Mouse (Mus musculus) ES-E14 (cell line): Measurements from ENCODE around the gene Hist1h4c. TPM values are rescaled to one million over a fixed set of nuclear protein-coding genes. Genes with fewer than 3 reads are reported as not detected.
"Not testable (repeated sequence)": the region's sequence is repeated elsewhere in the genome, so short reads cannot be mapped to it uniquely, and the experiment has no call there.

Source experiments
- DNase-seq: peaks from one replicate; pipeline ENCODE4 v3.0.0-alpha.2; 2013; ENCODE audit warnings: low read depth, low spot score
- H3K27ac ChIP-seq: 2 replicates; pipeline ENCODE4 v1.5.1; 2012; ENCODE audit warnings: low read depth, mild to moderate bottlenecking, low read length, moderate library complexity, mixed read lengths; ENCODE audit not compliant: poor library complexity, insufficient read depth, severe bottlenecking
- H3K36me3 ChIP-seq: 2 replicates; pipeline ENCODE4 v1.6.1; 2012; ENCODE audit warnings: mild to moderate bottlenecking, low read length, moderate library complexity, mixed read lengths; ENCODE audit not compliant: control insufficient read depth, poor library complexity, insufficient read depth, severe bottlenecking
- H3K4me1 ChIP-seq, 2 experiments: fragments of 150-350 bp in 1 of 2; sonication (generic) in 1 of 2; 2 replicates each; pipeline ENCODE4 v1.6.1; 2012; ENCODE audit warnings: low read length in 2 of 2, mild to moderate bottlenecking in 1 of 2, mixed read lengths in 1 of 2; ENCODE audit not compliant: control insufficient read depth in 2 of 2, insufficient read depth in 2 of 2, poor library complexity in 1 of 2
- H3K4me3 ChIP-seq, 2 experiments: fragments of 150-350 bp in 1 of 2; sonication (generic) in 1 of 2; 2 replicates each; pipeline ENCODE4 v1.5.1; 2012; ENCODE audit warnings: low read length in 2 of 2, low read depth in 1 of 2, mild to moderate bottlenecking in 1 of 2, mixed read lengths in 1 of 2; ENCODE audit not compliant: insufficient read depth in 1 of 2, poor library complexity in 1 of 2, severe bottlenecking in 1 of 2
- H3K9ac ChIP-seq: 2 replicates; pipeline ENCODE4 v1.6.1; 2012; ENCODE audit warnings: low read depth, mild to moderate bottlenecking, low read length, mixed read lengths; ENCODE audit not compliant: poor library complexity, insufficient read depth, severe bottlenecking
- H3K9me3 ChIP-seq: fragments of 150-350 bp; sonication (generic); 2 replicates; pipeline ENCODE4 v1.6.1; 2012; ENCODE audit warnings: low read depth, mild to moderate bottlenecking, low read length; ENCODE audit not compliant: control insufficient read depth, insufficient read depth
- CHD2 ChIP-seq: IDR thresholded peaks from 2 replicates; pipeline ENCODE4 v1.6.1; 2014; ENCODE audit warnings: mild to moderate bottlenecking, low read depth, low read length, inconsistent platforms
- HCFC1 ChIP-seq: IDR thresholded peaks from 2 replicates; pipeline ENCODE4 v1.6.1; 2012; ENCODE audit warnings: low read length, inconsistent platforms, borderline replicate concordance; ENCODE audit not compliant: insufficient read depth
- MAFK ChIP-seq: IDR thresholded peaks from 2 replicates; pipeline ENCODE4 v1.6.1; 2014; ENCODE audit warnings: mild to moderate bottlenecking, low read depth, low read length, inconsistent platforms; ENCODE audit not compliant: insufficient read depth
- ZC3H11A ChIP-seq: IDR thresholded peaks from 2 replicates; pipeline ENCODE4 v1.6.1; 2012; ENCODE audit warnings: low read depth, mild to moderate bottlenecking, inconsistent platforms, low read length, borderline replicate concordance
- ZNF384 ChIP-seq: IDR thresholded peaks from 2 replicates; pipeline ENCODE4 v1.6.1; 2012; ENCODE audit warnings: low read depth, low read length, inconsistent platforms
- in situ Hi-C, 2 experiments: fragments of 600-800 bp; cut with MboI; formaldehyde crosslinking; loops; one replicate each; pipeline ENCODE4 v1.15.1; 2025; ENCODE audit warnings: low sequenced_read_pairs in 2 of 2, inconsistent platforms in 1 of 2; ENCODE audit not compliant: unreplicated experiment in 2 of 2
- total RNA-seq: library from RNA; depleted of rRNA; stranded (reverse); fragments of 300-350 nt; gene quantifications from 2 replicates; pipeline ENCODE4 v1.2.3, GENCODE M21; 2012

The Hist1h4c gene
- total RNA-seq, 1 experiment, result 496 TPM

- Histone ChIP-seq H3K36me3 (no peaks in the 10 kb centered on the region), H3K9ac (no peak overlapping the region), H3K27ac (no peak overlapping the region), H3K9me3 (no peaks in the 10 kb centered on the region), H3K4me3 (no peak overlapping the region), H3K4me1 (no peaks in the 10 kb centered on the region)
- no peak for DNase-seq
- TF ChIP-seq ZC3H11A (no peak), CHD2 (no peak), MAFK (no peak), HCFC1 (no peak), ZNF384 (no peak)
- in situ Hi-C loops, result no loop called here
These were observed 27.0 kb upstream of the Hist1h4c start for GRCm38 (mm10) chr13:23725213-23725612.

GRCm38 (mm10) chr13:23724239-23724638 lies 26.0 kb upstream of the Hist1h4c start:
- Histone ChIP-seq H3K4me1 (no peaks in the 10 kb centered on the region), H3K9me3 (no peaks in the 10 kb centered on the region), H3K9ac (no peak overlapping the region), H3K36me3 (no peaks in the 10 kb centered on the region), H3K27ac (no peak overlapping the region), H3K4me3 (no peak overlapping the region)
- TF ChIP-seq ZC3H11A, result no peak
- TF ChIP-seq CHD2, result no peak
- TF ChIP-seq HCFC1, result no peak
- in situ Hi-C loops, result no loop called here
- no peak for DNase-seq

DNA sequence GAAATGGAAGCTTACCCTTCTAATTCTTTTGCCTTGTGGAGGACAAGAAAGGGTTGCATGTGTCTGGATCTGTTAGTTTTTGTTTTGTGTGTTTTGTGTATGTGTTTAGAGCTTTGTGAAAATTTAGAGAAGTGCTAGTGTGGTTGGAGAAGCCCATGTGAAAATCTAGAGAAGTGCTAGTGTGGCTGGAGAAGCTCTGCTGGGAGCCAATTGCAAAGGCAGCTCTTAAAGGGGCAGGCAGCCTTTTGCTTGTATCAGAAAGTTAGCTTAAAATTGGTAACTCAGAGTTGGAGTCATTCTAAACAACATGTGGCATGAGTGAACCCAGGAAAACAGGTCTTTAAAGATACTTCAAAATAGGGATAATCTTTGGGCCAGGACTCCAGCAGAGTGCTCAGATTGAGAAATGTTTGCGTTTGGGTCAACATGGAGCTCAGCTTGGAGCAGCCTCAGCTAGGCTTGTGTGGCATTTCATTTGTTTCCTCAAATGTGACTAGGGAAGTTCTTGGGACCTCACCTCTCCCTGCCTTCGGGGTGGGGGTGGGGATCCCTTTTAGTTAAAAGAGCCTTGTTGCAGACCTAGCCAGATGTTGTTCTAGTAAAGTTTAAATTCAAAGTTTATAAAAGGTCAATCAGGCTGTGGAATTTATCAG lies 19.5 kb upstream of the Hist1h4c start:
- in situ Hi-C loops, H3K9ac ChIP-seq, DNase-seq, H3K36me3 ChIP-seq, H3K4me1 ChIP-seq, H3K4me3 ChIP-seq, H3K9me3 ChIP-seq, H3K27ac ChIP-seq: not testable (repeated sequence)

DNA sequence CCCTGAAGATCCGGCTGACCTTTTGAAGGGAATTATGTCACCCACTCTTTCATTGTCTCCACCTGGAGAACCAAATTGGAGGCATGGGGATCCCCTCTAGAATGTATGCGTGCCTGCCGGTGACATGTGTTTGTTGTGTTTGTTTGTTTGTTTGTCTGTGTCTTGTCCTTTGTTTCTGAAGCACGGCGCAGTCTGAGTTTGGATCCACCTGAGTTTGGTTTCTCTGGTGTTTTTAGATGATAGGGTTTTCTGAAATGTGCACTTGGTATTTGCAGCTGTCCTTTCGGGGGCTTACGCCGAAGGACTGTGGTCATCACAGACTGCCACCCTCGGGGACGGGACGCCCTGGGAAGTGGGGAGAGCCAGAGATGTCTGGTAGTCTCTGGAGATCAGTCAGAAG lies 18.9 kb upstream of the Hist1h4c start:
- no peaks in the 10 kb centered on the region for H3K36me3 ChIP-seq
- in situ Hi-C loops, result no loop called here
- DNase-seq, result no peak
- no peak overlapping the region for H3K27ac ChIP-seq
- H3K9ac ChIP-seq, result no peak overlapping the region
- H3K4me3 ChIP-seq, result no peak overlapping the region
- TF ChIP-seq ZNF384 (no peak), MAFK (no peak), HCFC1 (no peak), CHD2 (no peak)
- H3K9me3 ChIP-seq, result no peaks in the 10 kb centered on the region
- no peaks in the 10 kb centered on the region; a peak in 1 of 4 replicates for H3K4me1 ChIP-seq

GRCm38 (mm10) chr13:23716261-23717042 lies 18.2 kb upstream of the Hist1h4c start:
- Histone ChIP-seq H3K9ac (no peak overlapping the region), H3K4me1 (no peaks in the 10 kb centered on the region; a peak in 1 of 4 replicates), H3K9me3 (no peaks in the 10 kb centered on the region), H3K4me3 (no peak overlapping the region), H3K27ac (no peak overlapping the region), H3K36me3 (no peaks in the 10 kb centered on the region)
- DNase-seq, result no peak
- in situ Hi-C loops, result no loop called here
- TF ChIP-seq ZNF384, result no peak
- no peak for TF ChIP-seq ZC3H11A
- TF ChIP-seq MAFK, result no peak
- TF ChIP-seq HCFC1, result no peak
- TF ChIP-seq CHD2, result no peak
